Mouse (Mus musculus) liver, embryonic 11.5 days (tissue): ENCODE results near the gene Wdr54. TPM values are rescaled to one million over a fixed set of nuclear protein-coding genes. Genes with fewer than 3 reads are reported as not detected.
A peak's percentile ranks its signal among the peaks of the same experiment; 100 is the strongest.
"Not testable (repeated sequence)": the region's sequence is repeated elsewhere in the genome, so short reads cannot be mapped to it uniquely, and the experiment has no call there.

Experiments used
- ATAC-seq: fragments of 200-750 bp; cut with Nextera tagmentation; replicated peaks from 2 replicates; pipeline ENCODE4 v1.8.0; 2017; ENCODE audit warnings: moderate number of reproducible peaks, mild to moderate bottlenecking, moderate TSS enrichment, moderate library complexity; ENCODE audit not compliant: low FRiP score
- DNase-seq: peaks from one replicate; pipeline ENCODE4 v3.0.0-alpha.2; 2017; ENCODE audit warnings: low spot score
- H3K27ac ChIP-seq: fragments of 300-500 bp; sonication (generic); 2 replicates; pipeline ENCODE4 v1.5.1; 2014; ENCODE audit warnings: mild to moderate bottlenecking, low read depth, low read length, control low read depth
- H3K27me3 ChIP-seq: fragments of 300-500 bp; sonication (generic); replicated peaks from 2 replicates; pipeline ENCODE4 v1.6.1; 2014; ENCODE audit warnings: low read length, mixed read lengths; ENCODE audit not compliant: control insufficient read depth, insufficient read depth
- H3K36me3 ChIP-seq: fragments of 300-500 bp; sonication (generic); 2 replicates; pipeline ENCODE4 v1.6.1; 2014; ENCODE audit warnings: mild to moderate bottlenecking, low read length, moderate library complexity, mixed read lengths; ENCODE audit not compliant: control insufficient read depth, insufficient read depth
- H3K4me1 ChIP-seq: fragments of 300-500 bp; sonication (generic); replicated peaks from 2 replicates; pipeline ENCODE4 v1.6.1; 2014; ENCODE audit warnings: low read length, mixed read lengths; ENCODE audit not compliant: control insufficient read depth, insufficient read depth
- H3K4me2 ChIP-seq: fragments of 300-500 bp; sonication (generic); 2 replicates; pipeline ENCODE4 v1.6.1; 2014; ENCODE audit warnings: mild to moderate bottlenecking, control low read depth, moderate library complexity
- H3K4me3 ChIP-seq: fragments of 300-500 bp; sonication (generic); 2 replicates; pipeline ENCODE4 v1.5.1; 2014; ENCODE audit warnings: low read depth, low read length, control low read depth
- H3K9ac ChIP-seq: fragments of 300-500 bp; sonication (generic); 2 replicates; pipeline ENCODE4 v1.6.1; 2014; ENCODE audit warnings: low read depth, low read length, control low read depth
- H3K9me3 ChIP-seq: fragments of 300-500 bp; sonication (generic); 2 replicates; pipeline ENCODE4 v1.6.1; 2016; ENCODE audit warnings: low read length, inconsistent platforms, mixed read lengths; ENCODE audit not compliant: control insufficient read depth
- WGBS: fragments of 180-500 bp; shearing (Covaris S2); extraction: QIAGEN DNeasy Blood & Tissue Kit; methylation state at CpG from one replicate; pipeline ENCODE4 v1.1.7; 2014; 5-methylcytosine and 5-hydroxymethylcytosine counted together
- polyA plus RNA-seq: library from polyadenylated mRNA; unstranded; fragments of >200 nt; fragmentation: Nextera tagmentation; extraction: Ambion mirVana; gene quantifications from 2 replicates; pipeline ENCODE4 v1.2.1, GENCODE M21; 2014

The Wdr54 gene
- polyA plus RNA-seq, 1 experiment from 2014 or later = 2.3 TPM

GRCm38 (mm10) chr6:83165026-83165606 lies 8.9 kb upstream of the Wdr54 start:
- 5% methylated on average over 6 of the region's 6 CpGs for WGBS
- no peaks in the 10 kb centered on the region for H3K9me3 ChIP-seq
- ATAC-seq (peak; percentile 32), DNase-seq (no peak)
- peak overlapping the region; percentile 19; the same call in 1 of the 2 replicates for H3K27ac ChIP-seq
- peak overlapping the region; percentile 74 for H3K4me3 ChIP-seq
- peaks cover 24% of the 10 kb centered on the region for H3K27me3 ChIP-seq
- peaks cover 18% of the 10 kb centered on the region for H3K4me1 ChIP-seq
- no peaks in the 10 kb centered on the region for H3K36me3 ChIP-seq
- peak overlapping the region; percentile 87 for H3K4me2 ChIP-seq
- H3K9ac ChIP-seq = peak overlapping the region; percentile 74

GRCm38 (mm10) chr6:83162701-83163100 lies 6.5 kb upstream of the Wdr54 start:
- no peak for ATAC-seq
- whole genome bisulfite sequencing = 3% methylated on average over 8 of the region's 8 CpGs
- no peaks in the 10 kb centered on the region for H3K9me3 ChIP-seq

GRCm38 (mm10) chr6:83161921-83162641 lies 5.9 kb upstream of the Wdr54 start:
- Histone ChIP-seq H3K4me1 (peaks cover 14% of the 10 kb centered on the region), H3K4me2 (peak overlapping the region; percentile 77), H3K27me3 (peaks cover 24% of the 10 kb centered on the region), H3K4me3 (peak overlapping the region; percentile 48), H3K9me3 (no peaks in the 10 kb centered on the region), H3K27ac (no peak overlapping the region), H3K9ac (no peak overlapping the region; the same call in 1 of the 2 replicates), H3K36me3 (no peaks in the 10 kb centered on the region)
- peak; percentile 64 for DNase-seq
- 1% methylated on average over 49 of the region's 49 CpGs for WGBS
- no peak for ATAC-seq

More at GRCm38 (mm10) chr6:83162701-83163100, 6.5 kb upstream of the Wdr54 start:
- Histone ChIP-seq H3K4me1 (peaks cover 15% of the 10 kb centered on the region), H3K9ac (no peak overlapping the region), H3K36me3 (no peaks in the 10 kb centered on the region), H3K4me2 (peak overlapping the region; percentile 77), H3K4me3 (peak overlapping the region; percentile 48), H3K27ac (no peak overlapping the region), H3K27me3 (peaks cover 24% of the 10 kb centered on the region)
- DNase-seq = peak; percentile 62

- ATAC-seq (no peak), DNase-seq (peak; percentile 45)
- Histone ChIP-seq H3K4me3 (peak overlapping the region; percentile 48), H3K9me3 (no peaks in the 10 kb centered on the region), H3K27ac (no peak overlapping the region), H3K27me3 (peaks cover 24% of the 10 kb centered on the region), H3K9ac (no peak overlapping the region), H3K36me3 (no peaks in the 10 kb centered on the region), H3K4me2 (peak overlapping the region; percentile 77), H3K4me1 (peaks cover 10% of the 10 kb centered on the region)
- 6% methylated on average over 19 of the region's 19 CpGs for WGBS
Observed at GRCm38 (mm10) chr6:83161442-83161841, 5.2 kb upstream of the Wdr54 start.

- H3K9ac ChIP-seq, DNase-seq, H3K4me3 ChIP-seq, H3K4me2 ChIP-seq, H3K27ac ChIP-seq, H3K9me3 ChIP-seq, ATAC-seq, H3K36me3 ChIP-seq: not testable (repeated sequence)
- H3K27me3 ChIP-seq = peaks cover 38% of the 10 kb centered on the region
- peaks cover 10% of the 10 kb centered on the region; the same call in 1 of the 2 replicates for H3K4me1 ChIP-seq
- WGBS = 20% methylated on average over 3 of the region's 3 CpGs
Observed at GRCm38 (mm10) chr6:83159456-83159855, 3.3 kb upstream of the Wdr54 start.

GRCm38 (mm10) chr6:83155552-83156238 lies 502 bp downstream of the Wdr54 start:
- H3K9ac ChIP-seq = peak overlapping the region; percentile 52
- DNase-seq (no peak), ATAC-seq (no peak)

GRCm38 (mm10) chr6:83153485-83153884 lies 2.7 kb downstream of the Wdr54 start:
- H3K9ac ChIP-seq = no peak overlapping the region; the same call in 1 of the 2 replicates
- 0 out of 2 replicates have a peak, but pooled peaks cover 3% of the 10 kb centered on the region for H3K36me3 ChIP-seq
- no peak overlapping the region for H3K27ac ChIP-seq
- H3K9me3 ChIP-seq = no peaks in the 10 kb centered on the region
- peaks cover 10% of the 10 kb centered on the region; the same call in 1 of the 2 replicates for H3K4me1 ChIP-seq
- H3K4me3 ChIP-seq = no peak overlapping the region
- 66% methylated on average over 5 of the region's 5 CpGs for WGBS
- DNase-seq (no peak), ATAC-seq (no peak)
- H3K27me3 ChIP-seq = peaks cover 24% of the 10 kb centered on the region
- H3K4me2 ChIP-seq = no peak overlapping the region

More at GRCm38 (mm10) chr6:83155552-83156238, 502 bp downstream of the Wdr54 start:
- Histone ChIP-seq H3K4me2 (peak overlapping the region; percentile 87), H3K27ac (no peak overlapping the region), H3K36me3 (0 out of 2 replicates have a peak, but pooled peaks cover 3% of the 10 kb centered on the region), H3K9me3 (no peaks in the 10 kb centered on the region), H3K4me3 (peak overlapping the region; percentile 39), H3K4me1 (peaks cover 10% of the 10 kb centered on the region; the same call in 1 of the 2 replicates), H3K27me3 (peaks cover 28% of the 10 kb centered on the region)
- 12% methylated on average over 23 of the region's 23 CpGs for WGBS

- Histone ChIP-seq H3K27ac (no peak overlapping the region), H3K4me3 (no peak overlapping the region), H3K9me3 (no peaks in the 10 kb centered on the region), H3K4me1 (peaks cover 10% of the 10 kb centered on the region; the same call in 1 of the 2 replicates), H3K36me3 (peaks cover 3% of the 10 kb centered on the region; the same call in 1 of the 2 replicates), H3K27me3 (peaks cover 24% of the 10 kb centered on the region), H3K4me2 (no peak overlapping the region), H3K9ac (no peak overlapping the region)
- whole genome bisulfite sequencing = 88% methylated on average over 12 of the region's 12 CpGs
- no peak for DNase-seq
- no peak for ATAC-seq
Observed at GRCm38 (mm10) chr6:83153038-83153437, 3.2 kb downstream of the Wdr54 start.
